Mouse (Mus musculus) stomach, postnatal 0 days (tissue): ENCODE data around the gene Kdm1b.

Experiments
- CTCF ChIP-seq: IDR thresholded peaks from 2 replicates; pipeline ENCODE4 v1.5.1; 2016; ENCODE audit warnings: antibody characterized with exemption, low read depth, mild to moderate bottlenecking, moderate library complexity
- EP300 ChIP-seq: optimal IDR thresholded peaks from 2 replicates; pipeline ENCODE3; 2016; ENCODE audit warnings: antibody characterized with exemption

GRCm38 (mm10) chr13:47040061-47040460 lies 3.2 kb upstream of the Kdm1b start:
- TF ChIP-seq CTCF, result no peak
- no peak for TF ChIP-seq EP300
